Mouse (Mus musculus): ENCODE measurements at regions not wholly inside any gene's neighbourhood (a gene's known extent, or its start where the extent isn't known, plus 50 kb on each side); places are given as distances from the start of the nearest gene placed in this dataset.

DNA sequence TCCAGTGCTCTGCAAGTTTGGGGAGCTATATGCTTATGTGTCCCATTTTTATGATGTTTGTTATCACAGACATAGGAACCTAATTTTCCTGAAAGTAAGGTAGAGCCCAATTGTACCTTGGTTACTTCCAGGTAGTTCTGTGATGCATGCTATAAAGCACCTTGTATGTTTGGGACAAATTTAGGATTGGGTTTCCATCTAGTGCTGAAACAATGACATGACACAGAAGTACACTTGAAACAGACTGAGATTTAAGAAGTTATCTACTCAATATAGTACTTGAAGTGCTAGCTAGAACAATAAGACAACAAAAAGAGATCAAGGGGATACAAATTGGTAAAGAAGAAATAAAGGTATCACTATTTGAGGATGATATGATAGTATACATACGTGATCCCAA lies 426.8 kb downstream of the Slco4c1 start:
- TF ChIP-seq TCF3 (IDR thresholded peaks at IDR 0.05; ENCODE audit: insufficient read length, low read depth): no peak
- TF ChIP-seq MAX (IDR thresholded peaks at IDR 0.05; ENCODE audit: low read depth): no peak
